Mouse (Mus musculus) kidney, postnatal 4 days (tissue): Measurements from ENCODE around the gene I0C0044D17Rik.
A peak's percentile ranks its signal among the peaks of the same experiment; 100 is the strongest.
"Not testable (repeated sequence)": the region's sequence is repeated elsewhere in the genome, so short reads cannot be mapped to it uniquely, and the experiment has no call there.

Experiments
- DNase-seq, 2 experiments: peaks; one replicate each; pipeline ENCODE4 v3.0.0; 2021; ENCODE audit warnings: mixed read lengths in 2 of 2

Gene I0C0044D17Rik

GRCm38 (mm10) chr4:98823740-98824139 is at the start of gene I0C0044D17Rik:
I0C0044D17Rik (minus strand) TSS chr4:98823840.
- DNase-seq, result not testable (repeated sequence)

- peak; percentile 45 to 54 for DNase-seq
These were observed 42.0 kb upstream of the I0C0044D17Rik start for GRCm38 (mm10) chr4:98865386-98866237.

- DNase-seq, result no peak
These were observed 40.9 kb upstream of the I0C0044D17Rik start for GRCm38 (mm10) chr4:98864546-98864945.

DNA sequence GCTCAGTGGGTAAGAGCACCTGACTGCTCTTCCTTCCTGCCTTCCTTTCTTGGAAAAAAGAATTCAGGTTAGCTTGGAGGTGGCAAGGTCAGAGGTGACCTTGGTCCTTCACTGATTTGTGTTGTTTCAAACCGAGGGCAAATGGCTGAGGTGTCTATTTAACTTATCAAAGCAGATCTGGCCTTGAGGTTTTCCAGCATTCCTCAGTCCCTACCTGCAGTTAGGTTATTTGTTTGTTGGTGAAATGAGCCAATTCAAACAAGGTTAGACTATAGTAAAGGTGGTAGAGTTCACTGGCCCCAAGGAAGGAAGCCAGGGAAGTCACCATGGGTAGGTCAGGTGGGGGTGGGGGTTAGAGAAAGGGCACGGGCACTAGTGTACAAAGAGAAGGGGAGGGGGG is 40.5 kb upstream of the I0C0044D17Rik start:
- no peak for DNase-seq

- no peak for DNase-seq
These were observed 39.8 kb upstream of the I0C0044D17Rik start for GRCm38 (mm10) chr4:98863451-98863850.

DNA sequence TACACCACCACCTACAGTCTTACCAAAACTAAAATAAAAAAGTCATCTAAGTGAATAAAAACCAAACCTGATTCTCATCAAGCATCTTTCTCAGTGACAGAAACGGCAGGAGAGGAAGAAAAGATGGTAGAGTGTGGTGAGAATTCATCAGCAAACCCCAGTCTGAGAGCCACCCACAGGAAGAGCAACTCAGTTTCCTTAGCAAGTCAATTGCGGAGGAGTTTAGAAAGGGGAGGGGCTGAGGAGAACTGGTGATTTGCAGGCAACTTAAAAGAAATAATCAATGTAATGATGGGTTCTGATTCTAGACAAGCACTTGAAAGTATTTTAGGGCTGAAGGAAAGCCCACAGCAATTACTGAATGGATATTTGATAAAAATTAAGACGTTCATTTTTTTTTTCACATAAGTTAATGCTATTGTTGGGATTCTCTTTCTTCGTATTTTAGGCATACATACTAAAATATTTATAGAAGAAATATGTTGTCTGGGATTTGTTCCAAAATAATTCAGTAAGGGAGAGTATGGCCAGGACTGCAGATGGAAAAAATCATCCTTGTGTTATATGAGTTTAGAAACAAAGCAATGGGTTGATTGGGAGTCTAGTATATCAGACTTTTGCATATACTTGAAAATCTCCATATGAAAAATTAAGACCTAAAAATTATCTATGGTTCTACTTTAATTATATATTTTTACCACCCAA is 34.7 kb upstream of the I0C0044D17Rik start:
- no peak for DNase-seq

DNA sequence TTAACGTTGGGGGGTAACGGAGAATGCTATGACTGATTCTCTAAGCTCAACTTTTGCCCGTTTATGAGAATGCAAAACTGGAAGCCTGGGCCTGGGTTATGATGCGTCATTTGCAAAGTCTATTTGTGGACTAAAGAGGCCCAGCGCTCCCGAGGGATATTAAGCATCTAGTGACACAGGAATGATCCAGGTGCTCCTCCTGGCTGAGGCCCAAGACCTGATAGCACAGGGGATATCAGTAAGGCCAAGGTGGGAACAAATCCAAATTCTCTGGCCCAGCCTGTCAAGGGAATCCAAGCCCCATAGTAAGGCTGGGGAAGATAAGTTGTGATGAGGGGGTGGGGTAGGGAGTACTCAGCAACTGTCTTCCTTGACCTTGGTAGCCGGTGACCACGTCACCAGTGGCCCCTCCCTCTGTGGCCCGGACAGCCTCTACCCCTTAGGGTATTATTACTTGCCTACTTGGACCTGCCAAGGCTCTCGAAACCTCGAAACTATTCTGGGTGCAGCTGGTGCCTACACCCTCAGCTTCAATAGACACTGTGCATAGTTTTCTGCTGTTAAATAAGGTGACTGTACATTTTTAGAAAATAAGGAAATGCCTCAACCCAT is 33.5 kb upstream of the I0C0044D17Rik start:
- DNase-seq, result no peak

- DNase-seq, result no peak
These were observed 30.3 kb upstream of the I0C0044D17Rik start for GRCm38 (mm10) chr4:98853926-98854325.

- not testable (repeated sequence) for DNase-seq
These were observed 26.8 kb upstream of the I0C0044D17Rik start for GRCm38 (mm10) chr4:98850485-98850884.

DNA sequence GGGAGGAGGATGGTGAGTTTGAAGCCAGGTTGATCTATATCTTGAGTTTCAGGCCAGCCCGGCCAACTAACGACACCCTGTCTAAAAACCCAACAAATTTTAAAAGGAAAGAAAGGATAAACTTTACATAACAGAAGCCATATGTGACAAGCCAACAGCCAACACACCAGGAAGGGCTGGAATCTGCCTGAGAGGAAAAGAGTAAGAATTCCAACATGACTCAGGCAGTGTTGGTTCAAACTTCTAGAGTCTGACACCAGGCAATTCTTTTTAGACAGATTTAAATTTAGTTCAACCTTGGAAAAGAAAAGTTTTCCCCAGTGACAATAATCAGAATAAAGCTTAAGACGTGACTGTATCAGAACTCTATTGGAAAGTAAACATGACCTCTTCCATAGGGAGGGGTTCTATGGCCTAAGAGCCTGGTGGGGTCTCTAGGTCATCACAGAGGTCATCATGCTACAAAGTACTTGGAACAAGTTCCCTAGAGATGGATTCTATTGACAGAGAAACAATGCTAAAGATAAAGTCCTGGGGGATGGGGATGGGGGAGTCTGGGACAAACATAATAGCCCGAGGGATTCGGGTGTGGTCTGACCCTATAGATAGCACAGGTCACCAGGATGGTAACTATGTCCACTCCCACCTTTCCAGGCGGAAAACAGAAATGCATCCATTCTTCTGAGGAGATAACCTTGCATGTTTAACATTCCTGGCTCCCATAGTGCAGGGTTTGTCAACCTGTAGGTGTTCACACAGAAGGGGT is 23.7 kb upstream of the I0C0044D17Rik start:
- DNase-seq, result no peak

GRCm38 (mm10) chr4:98846396-98846795 is 22.8 kb upstream of the I0C0044D17Rik start:
- no peak for DNase-seq

DNA sequence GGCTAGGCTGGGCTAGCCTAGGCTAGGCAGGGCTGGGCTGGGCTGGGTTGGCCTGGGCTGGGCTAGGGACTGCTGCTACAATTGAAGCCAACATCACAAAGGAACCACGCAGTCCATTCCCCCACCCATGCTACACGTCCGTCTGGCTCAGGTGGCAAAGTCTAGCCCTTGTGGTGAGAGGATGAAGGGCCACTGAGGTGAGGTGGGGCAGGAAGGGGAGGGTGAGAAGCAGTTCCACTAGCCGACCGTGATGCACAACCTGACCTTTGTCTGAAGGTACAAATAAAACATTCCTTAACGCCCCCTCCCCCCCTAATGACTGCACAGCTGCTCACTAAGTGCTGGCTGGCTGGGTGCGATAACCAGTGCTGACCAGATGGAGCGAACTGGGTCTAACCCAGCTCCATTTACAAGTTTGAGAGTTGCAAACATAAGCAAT is 22.1 kb upstream of the I0C0044D17Rik start:
- DNase-seq, result peak; percentile 12 to 44

DNA sequence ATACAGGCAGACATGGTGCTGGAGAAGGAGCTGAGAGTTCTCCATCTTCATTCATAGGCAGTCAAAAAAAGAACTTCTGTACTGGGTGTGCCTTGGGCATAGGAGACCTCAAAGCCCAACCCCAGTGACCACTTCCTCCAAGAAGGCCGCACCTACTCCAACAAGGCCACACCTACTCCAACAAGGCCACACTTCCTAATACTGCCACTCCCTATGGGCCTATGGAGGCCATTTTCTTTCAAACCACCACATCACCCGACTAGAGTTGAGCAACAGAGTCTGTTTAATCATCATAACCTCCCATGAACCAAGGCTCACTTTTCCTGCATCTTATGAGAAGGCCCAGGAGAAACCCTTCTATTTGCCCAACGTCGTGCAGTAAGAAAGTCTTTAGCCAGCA is 21.6 kb upstream of the I0C0044D17Rik start:
- no peak for DNase-seq

- DNase-seq, result no peak
These were observed 20.4 kb upstream of the I0C0044D17Rik start for GRCm38 (mm10) chr4:98843906-98844597.

- not testable (repeated sequence) for DNase-seq
These were observed 17.6 kb upstream of the I0C0044D17Rik start for GRCm38 (mm10) chr4:98841251-98841650.

DNA sequence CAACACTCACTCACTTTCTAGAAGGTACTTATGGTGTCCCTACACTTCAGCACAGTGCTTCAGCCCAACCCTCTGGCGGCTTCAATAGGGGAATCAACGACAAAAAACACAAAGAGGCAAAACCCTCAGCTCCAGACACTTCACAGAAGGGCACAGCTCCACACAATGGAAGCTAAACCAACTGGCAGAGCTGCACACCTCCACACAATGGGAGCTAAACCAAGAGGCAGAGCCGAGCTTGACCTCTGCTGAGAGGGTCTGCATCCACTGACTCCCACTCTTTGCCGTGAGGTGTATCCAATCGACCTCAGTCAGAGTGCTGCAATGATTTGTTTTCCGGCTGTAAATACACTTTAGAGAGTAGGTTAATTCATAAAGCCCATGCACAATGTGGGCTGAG is 16.9 kb upstream of the I0C0044D17Rik start:
- DNase-seq, result no peak

DNA sequence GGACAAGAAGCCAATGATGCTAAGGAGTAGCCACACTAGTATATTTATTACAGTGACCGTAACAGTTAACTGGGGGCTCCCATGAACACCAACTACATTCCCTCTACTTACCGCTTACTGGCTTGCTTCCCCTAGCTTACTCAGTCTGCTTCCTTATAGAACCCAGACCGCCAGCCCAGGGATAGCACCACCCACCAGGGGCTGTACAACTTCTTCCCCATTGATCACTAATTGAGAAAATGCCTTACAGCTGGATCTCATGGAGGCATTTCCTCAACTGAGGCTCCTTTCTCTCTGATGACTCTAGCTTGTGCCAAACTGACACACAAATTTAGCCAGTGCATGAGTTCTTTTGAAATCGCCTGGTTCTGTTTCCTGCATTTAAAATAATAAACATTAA is 15.3 kb upstream of the I0C0044D17Rik start:
- no peak for DNase-seq

GRCm38 (mm10) chr4:98837715-98838505 is 14.3 kb upstream of the I0C0044D17Rik start:
- DNase-seq, result no peak

- DNase-seq, result peak; percentile 48 to 54
These were observed 12.9 kb upstream of the I0C0044D17Rik start for GRCm38 (mm10) chr4:98836519-98836918.

- DNase-seq, result no peak
These were observed 11.1 kb upstream of the I0C0044D17Rik start for GRCm38 (mm10) chr4:98834782-98835181.

DNA sequence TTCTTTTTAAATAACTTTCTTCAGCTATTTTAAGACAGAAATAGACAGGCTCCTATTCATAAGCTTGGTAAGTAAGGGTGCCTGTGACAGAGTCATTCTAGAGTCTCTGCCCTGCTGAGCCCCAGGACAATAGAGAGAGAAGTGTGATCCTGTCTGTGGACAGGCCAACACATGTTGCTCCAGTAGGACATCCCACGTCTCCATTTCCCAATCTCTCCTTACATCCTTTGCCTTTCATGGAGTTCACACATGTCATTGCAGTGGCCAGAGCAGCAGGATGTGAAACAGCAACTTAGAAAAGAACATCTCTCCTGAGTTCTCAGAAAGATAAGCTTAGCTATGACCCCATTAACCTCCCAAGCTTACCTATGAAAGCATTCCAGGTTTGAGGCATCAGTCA is 8.1 kb upstream of the I0C0044D17Rik start:
- DNase-seq, result no peak
